Mouse (Mus musculus) lung, postnatal 4 days (tissue): ENCODE measurements around the gene Mamstr.

Experiments
- DNase-seq, 2 experiments: peaks; one replicate each; pipeline ENCODE4 v3.0.0; 2021

Mamstr gene

DNA sequence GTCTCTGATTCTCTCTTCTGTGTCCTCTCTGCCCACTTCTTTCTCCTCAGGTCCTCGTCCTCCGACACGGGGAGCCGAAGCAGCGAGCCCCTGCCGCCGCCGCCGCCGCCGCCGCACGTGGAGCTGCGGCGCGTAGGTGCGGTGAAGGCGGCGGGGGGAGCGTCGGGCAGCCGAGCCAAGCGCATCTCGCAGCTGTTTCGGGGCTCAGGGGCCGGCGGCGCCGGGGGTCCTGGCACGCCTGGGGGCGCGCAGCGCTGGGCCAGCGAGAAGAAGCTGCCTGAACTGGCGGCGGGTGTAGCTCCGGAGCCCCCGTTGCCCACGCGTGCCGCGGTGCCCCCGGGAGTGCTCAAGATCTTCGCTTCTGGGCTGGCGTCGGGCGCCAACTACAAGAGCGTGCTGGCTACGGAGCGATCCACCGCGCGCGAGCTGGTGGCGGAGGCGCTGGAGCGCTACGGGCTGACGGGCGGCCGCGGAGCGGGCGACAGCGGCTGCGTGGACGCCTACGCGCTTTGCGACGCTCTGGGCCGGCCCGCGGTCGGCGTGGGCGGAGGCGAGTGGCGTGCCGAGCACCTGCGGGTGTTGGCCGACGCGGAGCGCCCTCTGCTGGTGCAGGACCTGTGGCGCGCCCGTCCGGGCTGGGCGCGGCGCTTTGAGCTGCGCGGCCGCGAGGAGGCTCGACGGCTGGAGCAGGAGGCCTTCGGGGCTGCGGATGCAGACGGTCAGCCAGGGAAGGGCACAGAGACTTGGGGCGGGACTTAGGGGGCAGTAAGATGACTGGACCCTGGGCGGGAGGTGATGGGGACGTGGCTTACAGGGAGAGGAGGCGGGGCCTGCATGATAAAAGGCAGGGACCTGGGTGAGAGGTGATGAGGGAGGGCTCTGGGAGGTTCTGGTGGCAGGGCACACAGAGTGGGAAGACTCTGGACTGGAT lies 11.1 kb upstream of the Mamstr start:
- peak; percentile 94 for DNase-seq

DNA sequence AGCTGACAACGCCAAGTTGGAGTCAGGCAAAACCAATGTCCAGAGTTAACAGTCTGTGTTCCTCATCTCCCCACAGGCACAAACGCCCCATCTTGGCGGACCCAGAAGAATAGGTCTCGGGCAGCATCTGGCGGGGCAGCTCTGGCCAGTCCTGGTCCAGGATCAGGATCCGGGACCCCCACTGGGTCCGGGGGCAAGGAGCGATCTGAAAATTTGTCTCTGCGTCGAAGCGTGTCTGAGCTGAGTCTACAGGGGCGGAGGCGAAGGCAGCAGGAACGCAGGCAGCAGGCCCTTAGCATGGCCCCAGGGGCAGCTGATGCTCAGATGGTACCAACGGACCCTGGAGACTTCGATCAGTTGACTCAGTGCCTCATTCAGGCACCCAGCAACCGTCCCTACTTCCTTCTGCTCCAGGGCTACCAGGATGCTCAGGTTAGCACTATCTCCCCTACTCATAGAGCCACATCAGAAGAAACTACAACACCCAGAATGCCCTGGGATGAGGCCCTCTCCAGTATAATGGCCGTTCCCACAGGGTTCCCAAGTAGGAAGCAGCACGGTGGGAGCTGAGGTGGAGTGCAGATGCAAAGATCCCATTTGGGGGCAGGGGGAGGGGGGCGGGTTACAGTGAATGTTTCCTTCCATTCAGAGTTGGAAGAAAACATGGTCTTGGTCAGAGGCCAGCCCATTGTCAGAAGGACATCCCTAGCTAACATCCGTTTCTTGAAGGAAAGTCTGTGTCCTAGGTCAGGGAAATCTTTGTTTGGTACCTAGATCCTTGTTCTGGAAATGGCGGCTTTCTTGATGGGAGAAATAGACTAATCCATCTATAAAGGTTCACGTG lies 9.5 kb upstream of the Mamstr start:
- peak; percentile 27 to 37 for DNase-seq

DNA sequence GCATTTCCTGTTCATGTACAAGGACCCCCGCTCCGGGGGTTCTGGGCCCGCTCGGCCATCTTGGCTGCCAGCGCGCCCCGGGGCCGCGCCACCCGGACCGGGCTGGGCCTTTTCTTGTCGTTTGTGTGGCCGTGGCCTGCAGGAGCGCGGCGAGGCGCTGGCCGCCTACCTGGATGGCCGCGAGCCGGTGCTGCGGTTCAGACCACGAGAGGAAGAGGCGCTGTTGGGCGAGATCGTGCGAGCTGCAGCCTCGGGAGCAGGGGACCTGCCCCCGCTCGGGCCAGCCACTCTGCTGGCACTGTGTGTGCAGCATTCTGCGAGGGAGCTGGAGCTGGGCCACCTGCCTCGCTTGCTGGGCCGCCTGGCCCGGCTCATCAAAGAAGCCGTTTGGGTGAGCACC lies 7.3 kb upstream of the Mamstr start:
- peak; percentile 68 to 72 for DNase-seq

DNA sequence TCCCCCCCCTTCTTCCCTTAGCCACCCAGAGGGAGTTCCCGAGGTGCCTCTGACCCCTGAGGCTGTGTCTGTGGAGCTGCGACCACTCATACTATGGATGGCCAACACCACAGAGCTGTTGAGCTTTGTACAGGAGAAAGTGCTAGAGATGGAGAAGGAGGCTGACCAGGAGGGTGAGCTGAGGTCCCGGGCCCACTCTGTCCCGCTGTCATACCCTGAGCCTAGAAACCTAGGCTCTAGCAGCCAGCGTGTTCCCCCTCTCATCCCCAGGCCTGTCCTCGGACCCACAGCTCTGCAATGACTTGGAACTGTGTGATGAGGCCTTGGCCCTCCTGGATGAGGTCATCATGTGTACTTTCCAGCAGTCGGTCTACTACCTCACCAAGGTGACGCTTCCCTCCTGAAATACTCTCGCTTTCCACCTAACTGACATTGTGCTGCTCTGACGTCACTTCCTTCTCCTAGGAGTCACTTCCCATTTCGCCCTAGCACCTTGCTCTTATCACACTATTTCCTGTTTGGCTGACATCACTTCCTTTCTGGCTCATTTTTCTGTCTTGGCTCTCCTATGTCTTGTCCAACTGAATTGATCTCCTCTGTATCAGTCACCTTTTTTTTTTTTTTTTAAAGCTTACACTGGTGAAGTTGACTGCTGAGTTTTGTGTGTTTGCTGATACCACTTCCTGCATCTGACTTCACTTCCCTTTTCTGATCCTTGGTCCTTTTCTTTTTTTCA lies 4.7 kb upstream of the Mamstr start:
- peak in 1 of 2 experiments; percentile 64 for DNase-seq

DNA sequence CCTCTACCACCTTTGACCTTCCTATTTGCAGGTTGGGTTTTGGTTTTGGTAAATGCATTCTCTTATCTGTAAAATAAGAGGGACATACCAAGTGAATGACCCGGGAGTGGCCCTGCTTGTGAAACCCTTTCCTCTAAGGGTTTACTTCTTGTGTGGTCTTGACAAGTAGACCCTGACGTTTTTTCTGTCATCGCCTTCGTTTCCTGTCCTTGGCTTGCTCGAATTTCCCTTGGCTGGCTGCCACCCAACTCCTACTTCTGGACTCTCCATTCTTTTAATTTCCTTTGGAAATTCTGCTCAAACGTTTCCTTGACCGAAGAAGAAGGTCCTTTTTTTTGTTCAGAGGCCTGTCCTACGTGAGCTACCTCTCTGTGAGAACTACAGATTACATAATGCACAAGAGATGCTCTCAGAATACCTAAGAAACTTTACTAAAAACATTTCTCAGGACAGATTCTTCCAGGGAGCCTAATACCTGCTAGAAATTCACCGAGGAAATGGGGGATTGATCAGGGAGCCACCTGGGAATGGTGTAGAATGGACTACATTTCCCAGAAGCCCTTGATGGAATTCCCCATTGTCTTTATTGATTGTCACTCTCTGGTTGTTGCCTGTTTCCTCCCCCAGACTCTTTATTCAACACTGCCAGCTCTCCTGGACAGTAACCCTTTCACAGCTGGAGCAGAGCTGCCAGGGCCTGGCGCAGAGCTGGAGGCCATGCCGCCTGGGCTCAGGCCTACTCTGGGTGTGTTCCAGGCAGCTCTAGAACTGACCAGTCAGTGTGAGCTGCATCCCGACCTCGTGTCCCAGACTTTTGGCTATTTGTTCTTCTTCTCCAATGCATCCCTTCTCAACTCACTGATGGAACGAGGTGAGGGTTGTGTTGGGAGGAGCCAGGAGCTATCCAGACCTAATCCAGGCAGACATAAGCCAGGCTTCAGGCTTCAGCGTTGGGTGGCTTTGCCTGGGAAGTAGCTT lies 3.8 kb upstream of the Mamstr start:
- DNase-seq, result peak; percentile 77 to 78

DNA sequence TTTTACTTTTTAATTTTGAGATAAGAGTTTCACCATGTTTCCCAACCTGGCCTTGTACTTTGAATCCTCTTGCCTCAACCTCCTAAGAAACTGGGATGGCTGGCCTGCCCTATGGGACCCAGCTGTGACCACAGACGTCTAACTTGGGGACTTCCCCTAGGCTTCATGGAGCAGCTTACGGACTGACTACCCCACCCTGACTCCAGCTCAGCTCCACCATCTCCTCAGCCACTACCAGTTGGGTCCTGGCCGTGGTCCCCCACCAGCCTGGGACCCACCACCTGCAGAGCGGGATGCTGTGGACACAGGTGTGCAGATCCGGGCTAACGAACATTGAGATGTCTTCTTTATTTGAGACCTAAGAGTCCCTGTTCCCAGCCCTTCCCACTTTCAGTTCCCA lies 2.1 kb upstream of the Mamstr start:
- DNase-seq, result no peak

DNA sequence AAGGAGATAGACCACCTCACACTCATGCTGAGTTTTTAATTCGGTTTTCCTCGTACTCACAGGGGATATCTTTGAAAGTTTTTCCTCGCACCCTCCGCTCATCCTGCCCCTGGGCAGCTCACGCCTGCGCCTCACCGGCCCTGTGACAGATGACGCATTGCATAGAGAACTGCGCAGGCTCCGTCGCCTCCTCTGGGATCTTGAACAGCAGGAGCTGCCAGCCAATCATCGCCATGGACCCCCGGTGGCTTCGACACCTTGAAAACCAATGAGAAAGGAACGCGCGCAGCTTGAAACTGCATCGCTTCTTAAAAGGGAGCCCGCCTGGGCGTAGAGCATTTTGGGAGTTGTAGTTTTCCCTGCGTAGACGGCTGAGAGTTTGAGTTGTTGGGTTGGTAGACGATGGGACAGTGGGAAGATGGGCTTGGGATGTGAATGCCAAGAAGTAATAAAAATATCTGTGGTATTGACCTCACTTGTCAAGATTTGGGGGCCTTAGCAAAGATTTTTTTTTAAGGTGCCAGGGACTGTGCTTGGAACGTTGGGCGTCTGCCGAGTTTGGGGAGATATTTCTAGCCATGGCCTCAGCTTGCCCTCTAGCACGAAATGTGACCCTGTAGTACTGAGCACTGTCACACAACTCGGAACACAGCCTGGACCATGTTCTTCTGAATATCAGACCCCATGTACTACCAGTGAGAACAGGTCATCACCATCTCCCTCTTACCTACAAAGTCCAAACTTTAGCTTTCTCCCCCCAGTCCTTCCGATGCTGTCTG lies 965 bp upstream of the Mamstr start:
- DNase-seq, result peak; percentile 89 to 96

DNA sequence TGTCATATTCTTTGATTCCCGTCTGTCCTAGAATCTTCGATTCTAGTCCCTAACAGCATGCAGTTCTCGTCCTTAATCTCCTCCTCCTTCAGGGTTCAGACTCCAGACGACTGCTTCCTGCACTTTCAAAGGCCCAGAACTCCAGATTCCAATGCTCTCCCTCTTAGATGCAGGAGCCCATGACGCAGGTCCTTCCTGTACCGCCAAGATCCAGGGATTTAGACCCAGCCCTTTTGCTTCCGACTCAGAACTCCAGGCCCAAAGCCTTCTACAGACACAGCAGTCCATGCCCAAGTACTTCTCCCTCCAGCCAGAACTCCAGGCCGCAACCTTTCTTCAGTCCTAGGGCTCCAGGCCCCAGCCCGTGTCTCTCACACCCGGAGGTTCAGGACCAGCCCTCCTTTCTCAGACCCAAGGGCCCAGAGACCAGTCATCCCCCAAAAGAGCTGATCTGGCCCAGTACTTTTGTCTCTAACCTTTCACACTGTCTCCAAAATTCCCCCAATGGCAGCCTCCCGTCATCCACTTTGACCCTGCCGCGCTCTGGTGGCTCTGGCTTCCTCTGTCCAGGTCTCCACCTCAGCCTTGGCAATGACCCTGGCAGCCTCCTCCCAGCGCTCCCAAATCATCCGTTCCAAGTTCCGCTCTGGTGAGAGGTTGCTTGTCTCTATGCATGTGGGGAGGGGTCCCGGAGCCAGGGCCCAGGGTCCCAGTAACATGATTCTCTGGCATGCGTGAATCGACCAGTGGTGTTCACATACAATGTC lies 597 bp downstream of the Mamstr start:
- peak in 1 of 2 experiments; percentile 27 for DNase-seq

DNA sequence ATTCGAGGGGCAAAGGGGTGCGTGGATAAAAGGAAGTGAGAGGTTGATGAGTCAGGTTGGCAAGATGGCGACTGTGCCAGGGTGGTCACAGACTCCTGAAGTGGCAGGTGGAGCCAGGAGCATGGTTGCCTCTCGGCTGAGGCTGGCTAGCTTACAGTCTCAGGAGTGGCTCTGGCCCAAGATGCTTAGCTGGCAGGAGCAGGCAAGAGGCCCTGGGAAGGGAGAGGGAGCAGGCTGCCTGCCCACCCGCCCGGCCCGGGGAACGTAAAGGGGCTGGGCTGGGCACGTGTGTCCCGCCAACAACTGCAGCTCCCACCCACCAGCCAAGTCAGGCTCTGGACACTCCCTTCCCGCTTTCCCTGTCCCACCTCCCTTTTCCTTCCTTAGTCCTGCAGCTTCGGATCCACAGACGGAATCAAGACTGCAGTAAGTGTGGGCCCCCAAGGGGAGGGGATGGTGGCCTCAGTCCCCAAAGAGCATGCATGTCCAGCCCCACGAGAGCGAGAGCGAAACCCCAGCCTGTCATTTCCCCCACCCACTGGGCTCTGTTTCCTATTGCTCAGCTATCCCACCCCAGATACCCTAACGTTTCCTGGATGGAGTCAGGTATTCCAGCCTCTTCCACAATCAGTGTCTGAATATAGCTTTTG lies 1.7 kb downstream of the Mamstr start:
- peak; percentile 63 to 75 for DNase-seq

DNA sequence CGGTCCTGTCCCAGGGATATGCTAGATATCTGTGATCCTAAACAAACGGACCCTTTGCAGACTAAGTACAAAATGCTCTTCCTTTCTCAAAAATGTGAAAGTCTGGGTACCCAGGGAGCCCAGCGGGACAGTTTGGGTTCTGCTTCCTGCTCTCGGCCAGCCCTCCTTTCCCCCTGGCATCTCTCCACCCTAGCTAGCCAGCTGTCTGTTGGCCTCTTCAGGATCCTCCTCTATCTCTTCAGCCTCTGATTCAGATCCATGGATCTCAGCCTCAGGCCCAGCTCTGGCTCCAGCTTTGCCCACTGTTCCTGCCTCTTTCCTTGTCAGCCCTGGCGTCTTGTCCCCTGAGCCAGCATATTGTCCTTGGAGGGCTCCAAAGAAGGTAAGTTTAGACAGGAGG lies 2.3 kb downstream of the Mamstr start:
- peak in 1 of 2 experiments; percentile 17 for DNase-seq

DNA sequence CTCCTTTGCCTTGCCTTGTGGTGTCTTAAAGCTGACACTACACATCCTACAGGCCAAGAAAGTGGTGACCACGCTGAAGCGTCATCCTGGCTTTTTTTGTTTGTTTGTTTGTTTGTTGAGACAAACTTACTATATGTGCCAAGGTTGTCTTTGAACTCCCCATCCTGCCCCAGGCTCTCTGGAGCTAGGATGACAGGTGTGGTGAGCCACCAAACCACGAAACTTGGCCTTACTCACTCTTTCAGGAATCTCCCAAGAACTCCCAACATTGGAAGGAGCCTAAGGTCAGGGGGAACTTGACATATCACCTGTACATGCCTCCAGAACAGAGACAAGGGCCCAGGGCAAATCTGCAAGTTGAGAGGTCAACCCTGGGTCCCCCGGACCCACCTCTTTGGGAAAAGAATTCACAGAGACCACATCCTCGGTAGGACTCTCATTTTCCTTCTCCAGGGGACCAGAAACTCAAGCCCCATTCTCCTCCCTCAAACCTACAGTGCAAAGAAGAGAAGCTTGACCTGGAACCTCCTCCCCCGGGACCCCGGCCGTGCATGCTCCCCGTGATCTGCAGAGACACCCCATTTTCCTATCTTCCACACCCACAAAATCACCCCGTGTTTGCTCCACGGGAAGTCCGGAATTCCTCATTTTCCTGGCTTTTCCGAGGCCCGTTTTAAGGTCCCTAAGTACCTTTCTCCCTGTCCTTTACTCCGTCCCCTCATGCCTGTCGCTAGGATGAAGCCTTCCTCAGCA lies 2.9 kb downstream of the Mamstr start:
- no peak for DNase-seq

DNA sequence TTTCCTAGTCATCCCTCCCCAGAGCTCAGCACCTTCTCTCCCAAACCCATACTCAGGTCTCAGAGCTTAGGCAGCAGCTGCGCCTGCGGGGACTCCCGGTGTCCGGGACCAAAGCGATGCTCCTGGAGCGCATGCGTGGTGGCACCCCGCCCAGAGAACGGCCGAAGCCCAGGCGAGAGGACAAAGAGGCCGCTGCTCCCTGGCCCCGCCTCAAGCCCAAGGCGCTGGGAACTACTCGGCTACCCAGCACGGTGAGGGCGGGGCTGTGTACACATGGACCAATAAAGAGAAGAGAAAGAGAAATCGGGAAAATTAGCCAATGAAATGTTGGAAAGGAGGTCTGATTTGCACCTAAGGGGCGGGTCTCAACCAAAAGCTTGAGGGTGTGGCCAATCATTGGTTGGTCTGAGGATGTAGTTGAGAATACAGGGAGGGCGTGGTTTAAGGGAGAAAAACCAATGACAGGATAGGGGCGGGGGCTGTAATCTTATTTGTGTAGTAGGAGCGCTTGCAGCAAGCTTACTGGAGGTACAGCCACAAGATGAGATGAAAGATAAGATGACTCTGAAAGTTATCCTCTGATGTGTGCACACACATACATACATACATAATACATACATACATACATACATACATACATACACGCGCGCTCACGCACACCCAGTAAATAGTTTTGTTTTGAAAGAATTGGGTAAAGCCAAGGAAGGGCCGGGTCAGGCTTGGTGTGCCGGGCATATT lies 3.8 kb downstream of the Mamstr start:
- peak; percentile 95 to 98 for DNase-seq

DNA sequence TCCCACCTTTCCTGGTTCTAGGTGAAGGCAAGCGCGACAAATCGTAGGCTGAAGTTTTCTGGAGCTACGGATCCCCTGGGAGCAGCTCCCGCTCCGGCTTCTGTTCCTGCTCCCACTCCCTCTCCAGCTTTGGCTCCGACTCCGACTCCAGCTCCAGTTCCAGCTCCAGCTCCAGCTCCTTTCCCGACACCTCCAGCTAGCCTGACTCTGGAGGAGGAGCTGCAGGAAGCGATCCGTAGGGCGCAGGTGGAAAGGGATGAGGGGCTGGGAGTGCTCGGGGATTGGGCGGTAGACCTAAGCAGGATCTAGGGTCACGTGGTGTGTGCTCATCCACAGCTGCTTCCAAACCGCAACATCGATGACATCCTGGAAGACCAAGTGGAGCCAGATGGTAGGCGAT lies 4.4 kb downstream of the Mamstr start:
- peak; percentile 55 to 59 for DNase-seq

DNA sequence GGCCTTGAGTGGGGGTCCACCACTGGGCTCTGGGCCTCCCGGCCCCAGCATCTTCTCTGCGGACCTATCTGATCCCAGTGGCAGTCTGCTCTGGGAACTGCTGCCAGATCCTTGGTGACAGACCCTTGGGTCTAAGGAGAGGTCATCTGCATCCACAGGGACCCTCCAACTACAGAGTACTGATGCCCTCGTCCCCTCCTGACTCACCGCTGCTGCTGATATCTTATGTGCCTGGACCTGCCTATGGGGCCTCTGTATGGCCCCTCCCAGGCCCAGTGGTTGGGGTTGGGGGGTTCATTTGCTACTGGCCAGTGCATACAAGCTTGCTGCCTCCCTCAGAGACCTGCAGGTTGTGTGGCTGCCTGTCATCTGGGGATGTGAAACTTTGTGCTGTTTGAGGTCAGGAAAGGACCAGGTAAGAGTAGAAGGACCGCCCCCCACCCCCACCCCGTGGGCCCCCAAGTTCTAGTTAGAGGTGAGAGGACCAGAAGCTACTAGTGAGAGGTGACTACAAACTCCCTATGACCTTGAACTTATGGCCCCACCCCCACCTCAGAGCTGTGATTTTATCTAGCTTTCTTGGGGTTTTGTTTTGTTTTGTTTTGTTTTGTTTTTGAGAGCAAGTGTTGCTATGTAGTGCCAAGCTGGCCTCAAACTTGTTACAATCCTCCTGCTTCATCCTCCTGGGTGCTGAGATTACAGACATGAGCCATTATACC lies 5.3 kb downstream of the Mamstr start:
- no peak for DNase-seq

DNA sequence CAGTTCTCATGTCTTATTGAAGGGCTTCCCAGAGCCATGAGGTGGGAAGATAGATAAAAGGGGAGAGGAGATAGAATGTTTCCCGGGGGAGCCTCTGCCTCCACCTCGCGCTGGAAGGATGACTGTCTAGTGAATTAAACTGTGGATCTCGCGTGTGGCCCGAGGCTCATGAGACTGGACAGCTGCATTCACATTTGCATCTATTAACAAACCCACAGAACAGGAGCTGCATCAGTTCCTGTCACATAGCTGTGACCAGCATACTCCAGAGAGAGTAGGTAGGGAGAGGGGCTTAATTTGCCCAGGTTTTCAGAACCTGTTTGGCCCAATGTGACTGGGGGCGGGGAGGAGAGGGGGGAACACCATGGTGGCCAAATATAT lies 5.8 kb downstream of the Mamstr start:
- DNase-seq, result no peak

DNA sequence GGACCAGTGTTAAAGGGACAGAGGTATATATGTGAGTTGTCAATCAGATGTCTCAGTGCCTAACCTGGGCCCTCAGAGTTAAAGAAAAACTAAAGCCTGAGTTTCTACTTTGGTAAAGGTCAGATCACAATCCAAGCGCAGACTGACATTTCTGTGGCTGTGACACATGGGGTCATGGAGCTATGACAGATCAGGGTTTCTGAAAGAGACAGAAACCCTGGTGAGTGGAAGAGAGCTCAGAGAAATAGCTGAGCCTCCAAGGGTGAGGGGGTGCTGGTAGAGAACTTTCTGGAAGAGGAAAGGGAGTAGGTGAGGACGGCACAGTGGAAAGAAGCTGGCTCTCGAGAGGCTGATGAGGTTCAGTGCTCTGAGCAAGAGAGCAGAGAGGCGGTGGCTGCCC lies 6.9 kb downstream of the Mamstr start:
- peak in 1 of 2 experiments; percentile 18 for DNase-seq

DNA sequence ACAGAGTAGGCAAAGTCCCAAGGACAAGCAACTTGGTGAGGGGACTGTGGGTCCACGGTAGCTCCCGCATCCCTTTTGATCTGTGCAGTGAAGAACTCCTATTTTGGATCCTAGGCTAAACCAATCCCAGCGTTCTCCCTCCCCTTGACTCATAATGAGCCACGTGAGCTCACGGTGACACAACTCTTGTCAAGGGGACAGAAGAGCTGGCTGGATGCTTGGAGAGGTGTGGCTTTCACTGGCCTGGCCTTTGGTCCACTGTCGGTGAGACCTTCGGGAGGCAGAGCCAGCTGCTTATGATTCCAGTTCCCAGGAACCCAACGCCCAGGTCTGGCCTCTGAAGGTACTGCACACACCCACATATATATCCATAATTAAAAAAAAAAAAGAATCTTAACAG lies 9.6 kb downstream of the Mamstr start:
- DNase-seq, result no peak
